Mouse (Mus musculus): ENCODE results near the gene 5330417C22Rik. TPM values are rescaled to one million over a fixed set of nuclear protein-coding genes. Genes with fewer than 3 reads are reported as not detected.

Gene 5330417C22Rik
- polyA plus RNA-seq (2012; rRNA removed) = 9.7 and 11.6 TPM in 2 replicates

DNA sequence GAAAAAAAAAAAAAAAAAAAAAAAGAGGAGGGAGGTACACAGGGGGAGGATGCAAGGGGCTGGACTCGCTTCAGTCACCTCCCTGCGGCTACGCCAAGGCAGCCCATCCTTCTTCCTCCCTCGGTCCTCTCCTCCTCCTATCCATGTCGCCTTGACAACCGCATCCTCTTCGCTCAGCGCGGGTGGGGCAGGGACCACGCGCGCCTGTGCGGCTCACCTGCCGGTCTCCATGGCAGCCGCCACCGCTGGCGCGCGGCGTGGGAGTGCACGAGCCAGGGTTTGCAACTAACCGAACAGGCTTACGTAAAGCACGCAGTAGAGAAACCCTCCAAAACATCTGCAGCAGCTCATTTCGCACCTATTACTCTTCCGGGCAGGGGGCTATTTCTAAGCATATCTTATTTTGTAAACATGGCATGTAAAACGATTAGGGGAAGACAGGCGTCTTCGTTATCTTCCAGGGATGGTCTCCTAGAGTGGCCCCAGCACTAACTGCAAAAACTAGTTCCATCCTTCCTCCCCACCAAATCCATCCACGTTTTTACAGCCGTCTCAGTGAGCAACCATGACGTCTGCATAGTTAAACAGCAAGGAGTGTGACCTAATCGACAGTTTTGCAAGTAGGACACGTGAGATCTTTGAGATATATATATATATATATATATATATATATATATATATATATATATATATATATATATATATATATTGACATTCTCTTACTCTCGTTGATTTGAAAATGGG is at the start of gene 5330417C22Rik:
TSS of gene 5330417C22Rik (minus strand) at position 20 of the 744 bp plus-strand sequence.

DNA sequence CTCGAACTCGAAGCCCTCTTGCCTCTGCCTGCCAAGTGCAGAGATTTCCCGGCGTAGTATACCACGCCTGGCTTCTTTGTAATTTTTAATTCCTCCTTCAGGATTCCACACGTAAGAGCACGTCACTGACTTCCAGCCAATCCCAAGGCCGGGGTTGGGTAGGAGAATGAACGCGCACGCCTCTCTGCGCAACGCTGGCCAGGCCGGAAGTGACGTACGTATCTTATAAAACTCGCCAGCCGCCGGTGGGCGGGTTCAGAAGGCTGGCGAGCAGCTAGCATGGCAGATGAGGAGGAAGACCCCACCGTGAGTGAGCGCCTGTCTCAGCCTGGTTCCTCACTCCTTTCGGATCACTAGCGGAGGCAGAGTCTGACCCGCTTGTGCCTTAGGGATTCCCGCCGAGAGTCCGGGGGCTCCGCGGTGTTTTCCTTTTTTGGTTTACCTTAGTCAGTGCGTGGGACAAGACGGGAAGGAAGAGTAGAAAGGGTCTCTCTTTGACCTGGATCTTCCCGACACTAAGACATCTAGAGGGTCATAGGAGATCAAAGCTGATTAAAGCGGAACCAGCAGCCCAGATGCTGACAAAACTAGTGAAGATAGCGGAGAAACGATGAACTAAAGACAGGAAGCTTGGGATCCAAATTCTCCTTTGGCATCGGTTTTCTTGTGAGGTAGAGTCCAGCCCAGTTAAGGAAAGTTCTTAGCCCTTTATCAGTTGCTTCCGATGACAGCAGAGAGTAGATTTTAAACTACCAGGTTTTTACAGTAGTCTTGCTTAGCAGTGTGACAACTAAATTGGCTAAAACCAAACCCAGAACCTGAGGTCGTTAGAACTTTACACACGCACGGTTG is 35.3 kb upstream of the 5330417C22Rik start, which contains the start of gene Taf13:
TSS of gene Taf13 (plus strand) at position 256 of the 852 bp plus-strand sequence.

GRCm38 (mm10) chr3:108562133-108562730 is 25.9 kb upstream of the 5330417C22Rik start, which contains the start of gene Tmem167b:
Tmem167b (minus strand) TSS chr3:108562466.

GRCm38 (mm10) chr3:108533951-108534350 is 2.4 kb downstream of the 5330417C22Rik start, which contains the start of gene 1700013F07Rik:
1700013F07Rik (plus strand) TSS chr3:108534150.

DNA sequence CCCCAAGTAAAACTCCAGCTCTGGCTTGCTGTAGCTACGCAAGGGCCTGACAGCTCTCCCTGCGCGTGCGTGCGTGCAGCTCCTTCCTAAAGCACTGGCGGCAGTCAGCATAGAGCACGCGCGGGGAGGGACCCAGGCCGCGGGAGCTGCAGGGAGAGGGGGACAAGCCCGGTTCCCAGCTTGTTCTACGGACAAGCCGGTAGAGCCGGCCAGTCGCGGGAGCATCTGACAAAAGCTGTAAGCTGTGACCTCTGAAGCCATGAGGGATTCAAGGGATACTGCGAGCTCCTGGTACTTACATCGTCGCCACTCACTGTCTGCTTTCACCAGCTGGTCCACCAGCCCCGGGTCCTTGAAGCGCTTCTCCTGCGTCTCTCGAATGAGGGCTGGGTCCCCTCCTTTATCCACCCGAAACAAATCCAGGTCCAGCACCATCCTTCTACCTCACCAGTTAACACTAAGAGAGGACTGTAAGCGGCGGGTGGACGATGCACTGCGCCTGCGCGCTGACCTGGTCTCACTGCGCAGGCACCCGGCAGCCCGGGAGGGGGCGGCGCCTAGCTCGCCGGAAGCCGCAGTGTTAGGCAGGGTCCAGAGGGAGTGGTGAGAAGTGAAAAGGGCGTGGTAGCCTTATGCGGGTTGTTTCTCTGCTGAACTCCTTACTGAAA is 91.5 kb downstream of the 5330417C22Rik start, which contains the start of gene Sars:
TSS of gene Sars (minus strand) at position 512 of the 668 bp plus-strand sequence.

GRCm38 (mm10) chr3:108414857-108415830 is 121.2 kb downstream of the 5330417C22Rik start, which contains the start of gene Celsr2:
Celsr2 (minus strand) TSS chr3:108415552.

Other genes with a start within 250 kb of the 5330417C22Rik start
- gene Mybphl, start 171.6 kb downstream of the 5330417C22Rik start, polyA plus RNA-seq (2012; rRNA removed) = 0.05 and 0.08 TPM in 2 replicates
- 18.1 and 19.3 TPM in 2 replicates for gene Psrc1, start 152.7 kb downstream of the 5330417C22Rik start, polyA plus RNA-seq (2012; rRNA removed)
- gene Celsr2, start 121.0 kb downstream of the 5330417C22Rik start, polyA plus RNA-seq (2012; rRNA removed) = 35.7 and 42.0 TPM in 2 replicates
- gene Sars, start 91.3 kb downstream of the 5330417C22Rik start, polyA plus RNA-seq (2012; rRNA removed) = 165 and 175 TPM in 2 replicates
- 3.2 and 4.1 TPM in 2 replicates for gene 1700013F07Rik, start 2.4 kb downstream of the 5330417C22Rik start, polyA plus RNA-seq (2012; rRNA removed)
- gene Tmem167b, start 25.9 kb upstream of the 5330417C22Rik start, polyA plus RNA-seq (2012; rRNA removed) = 12.4 and 13.0 TPM in 2 replicates
- gene Taf13, start 35.2 kb upstream of the 5330417C22Rik start, polyA plus RNA-seq (2012; rRNA removed) = 28.7 and 34.1 TPM in 2 replicates
- gene Wdr47, start 54.7 kb upstream of the 5330417C22Rik start, polyA plus RNA-seq (2012; rRNA removed) = 123 and 124 TPM in 2 replicates
- 39.5 and 42.9 TPM in 2 replicates for gene Clcc1, start 117.4 kb upstream of the 5330417C22Rik start, polyA plus RNA-seq (2012; rRNA removed)
- 8.6 and 9.8 TPM in 2 replicates for gene Gpsm2, start 185.8 kb upstream of the 5330417C22Rik start, polyA plus RNA-seq (2012; rRNA removed)
- gene Aknad1, start 203.1 kb upstream of the 5330417C22Rik start, polyA plus RNA-seq (2012; rRNA removed) = 0.03 and 0.07 TPM in 2 replicates